Mouse (Mus musculus) intestine, embryonic 14.5 days (tissue): ENCODE measurements around the gene Ces1e. TPM values are rescaled to one million over a fixed set of nuclear protein-coding genes. Genes with fewer than 3 reads are reported as not detected.

Experiments
- ATAC-seq: fragments of 200-750 bp; cut with Nextera tagmentation; replicated peaks from 2 replicates; pipeline ENCODE4 v1.8.0; 2017; ENCODE audit warnings: low read depth, moderate number of reproducible peaks, moderate TSS enrichment, moderate library complexity; ENCODE audit not compliant: low FRiP score, low TSS enrichment
- DNase-seq: peaks from one replicate; pipeline ENCODE4 v3.0.0-alpha.2; 2018; ENCODE audit warnings: low spot score
- H3K27ac ChIP-seq: fragments of 300-500 bp; sonication (generic); 2 replicates; pipeline ENCODE4 v1.5.1; 2014; ENCODE audit warnings: low read depth, mild to moderate bottlenecking, control low read depth
- H3K27me3 ChIP-seq: fragments of 300-500 bp; sonication (generic); replicated peaks from 2 replicates; pipeline ENCODE4 v1.6.1; 2014; ENCODE audit warnings: low read length, control low read depth; ENCODE audit not compliant: control insufficient read depth, insufficient read depth
- H3K36me3 ChIP-seq: fragments of 300-500 bp; sonication (generic); 2 replicates; pipeline ENCODE4 v1.6.1; 2014; ENCODE audit warnings: low read length, control low read depth; ENCODE audit not compliant: control insufficient read depth, insufficient read depth
- H3K4me1 ChIP-seq: fragments of 300-500 bp; sonication (generic); replicated peaks from 2 replicates; pipeline ENCODE4 v1.6.1; 2014; ENCODE audit warnings: low read length, control low read depth, mixed read lengths; ENCODE audit not compliant: control insufficient read depth, insufficient read depth
- H3K4me2 ChIP-seq: fragments of 300-500 bp; sonication (generic); 2 replicates; pipeline ENCODE4 v1.6.1; 2014; ENCODE audit warnings: low read length
- H3K4me3 ChIP-seq: fragments of 300-500 bp; sonication (generic); 2 replicates; pipeline ENCODE4 v1.5.1; 2014; ENCODE audit warnings: low read depth, low read length, control low read depth, mixed read lengths
- H3K9ac ChIP-seq: fragments of 300-500 bp; sonication (generic); 2 replicates; pipeline ENCODE4 v1.6.1; 2014; ENCODE audit warnings: mild to moderate bottlenecking, low read length
- H3K9me3 ChIP-seq: fragments of 300-500 bp; sonication (generic); 2 replicates; pipeline ENCODE4 v1.6.1; 2016; ENCODE audit warnings: low read length, control low read depth; ENCODE audit not compliant: control insufficient read depth
- WGBS: fragments of 180-500 bp; shearing (Covaris S2); extraction: QIAGEN DNeasy Blood & Tissue Kit; methylation state at CpG from one replicate; pipeline ENCODE4 v1.1.7; 2014; 5-methylcytosine and 5-hydroxymethylcytosine counted together
- polyA plus RNA-seq: library from polyadenylated mRNA; unstranded; fragments of >200 nt; fragmentation: Nextera tagmentation; extraction: Ambion mirVana; gene quantifications from 2 replicates; pipeline ENCODE4 v1.2.1, GENCODE M21; 2014

Ces1e gene
- 0.28 and 0.45 TPM in 2 replicates for polyA plus RNA-seq

- Histone ChIP-seq H3K27ac (no peak within 1 kb of the TSS), H3K27me3 (no peaks in the 10 kb centered on the region), H3K9ac (no peak within 1 kb of the TSS), H3K4me3 (no peak within 1 kb of the TSS), H3K4me1 (no peaks in the 10 kb centered on the region), H3K36me3 (no peaks in the 10 kb centered on the region), H3K4me2 (no peak within 1 kb of the TSS), H3K9me3 (no peaks in the 10 kb centered on the region)
- ATAC-seq (0 out of 2 replicates have a peak, but pooled peaks have one; percentile 23), DNase-seq (no peak)
These were observed at the start of gene Ces1e for GRCm38 (mm10) chr8:93229446-93229845. Gene Ces1e (minus strand): TSS chr8:93229619.

GRCm38 (mm10) chr8:93278176-93278805 is 48.9 kb upstream of the Ces1e start:
- no peak for DNase-seq
- Histone ChIP-seq H3K4me2 (no peak overlapping the region), H3K4me3 (no peak overlapping the region), H3K4me1 (no peaks in the 10 kb centered on the region), H3K27ac (no peak overlapping the region), H3K27me3 (no peaks in the 10 kb centered on the region), H3K9me3 (no peaks in the 10 kb centered on the region), H3K36me3 (no peaks in the 10 kb centered on the region), H3K9ac (no peak overlapping the region)
- WGBS = 77% methylated on average over 4 of the region's 4 CpGs
- ATAC-seq = no peak

DNA sequence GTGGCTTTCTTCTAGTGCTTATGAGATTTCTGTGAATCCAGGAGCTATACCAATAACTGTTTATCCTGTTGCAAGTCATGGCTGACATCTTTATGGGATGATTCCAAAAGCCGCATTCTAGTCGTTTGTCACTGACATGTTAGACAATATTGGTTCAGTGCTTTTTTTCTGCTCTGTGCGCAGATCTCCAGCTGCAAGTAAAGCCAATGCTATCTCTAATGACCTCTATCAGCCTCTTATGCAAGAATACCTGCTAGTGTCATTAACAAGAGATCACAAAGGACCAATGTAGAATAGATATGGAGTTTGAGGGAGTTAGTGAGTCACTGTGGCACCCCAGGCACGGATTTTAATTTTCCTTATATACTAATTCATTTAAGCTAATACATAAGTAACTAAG is 45.2 kb upstream of the Ces1e start:
- Histone ChIP-seq H3K4me2 (no peak overlapping the region), H3K9me3 (no peaks in the 10 kb centered on the region), H3K27me3 (no peaks in the 10 kb centered on the region), H3K4me1 (no peaks in the 10 kb centered on the region), H3K9ac (no peak overlapping the region), H3K36me3 (no peaks in the 10 kb centered on the region), H3K4me3 (no peak overlapping the region), H3K27ac (no peak overlapping the region)
- ATAC-seq (no peak), DNase-seq (no peak)
- WGBS = 83% methylated on average over 4 of the region's 4 CpGs

DNA sequence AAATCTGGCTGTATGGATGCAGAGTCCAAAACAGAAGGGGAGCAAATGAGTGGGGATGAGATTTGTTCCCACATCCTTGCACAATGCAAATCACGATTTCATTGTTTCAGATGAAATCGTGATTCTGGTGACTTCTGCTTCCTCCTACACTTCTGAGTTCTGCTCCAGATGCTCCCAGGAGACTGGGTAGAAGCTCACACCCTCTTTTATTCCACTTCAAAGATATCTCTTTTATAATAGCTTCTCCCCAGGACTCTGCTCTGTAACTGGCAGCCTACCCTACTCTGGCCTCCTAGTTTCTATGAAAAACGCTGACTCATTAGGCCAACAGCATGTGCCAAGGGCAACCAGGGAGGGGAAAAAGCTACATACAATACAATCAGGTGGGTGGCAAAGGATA is 43.9 kb upstream of the Ces1e start:
- no peak for DNase-seq
- WGBS = 84% methylated on average over 3 of the region's 3 CpGs
- ATAC-seq = no peak
- Histone ChIP-seq H3K4me2 (no peak overlapping the region), H3K9me3 (no peaks in the 10 kb centered on the region), H3K4me3 (no peak overlapping the region), H3K4me1 (no peaks in the 10 kb centered on the region), H3K36me3 (no peaks in the 10 kb centered on the region), H3K27me3 (no peaks in the 10 kb centered on the region), H3K9ac (no peak overlapping the region), H3K27ac (no peak overlapping the region)

GRCm38 (mm10) chr8:93272686-93273085 is 43.3 kb upstream of the Ces1e start:
- no peak overlapping the region for H3K9ac ChIP-seq
- H3K27me3 ChIP-seq = no peaks in the 10 kb centered on the region
- DNase-seq = no peak
- H3K4me2 ChIP-seq = no peak overlapping the region
- no peaks in the 10 kb centered on the region for H3K4me1 ChIP-seq
- H3K27ac ChIP-seq = no peak overlapping the region
- H3K4me3 ChIP-seq = no peak overlapping the region
- no peaks in the 10 kb centered on the region for H3K36me3 ChIP-seq
- ATAC-seq = no peak
- H3K9me3 ChIP-seq = no peaks in the 10 kb centered on the region
- WGBS = 69% methylated on average over 4 of the region's 4 CpGs

DNA sequence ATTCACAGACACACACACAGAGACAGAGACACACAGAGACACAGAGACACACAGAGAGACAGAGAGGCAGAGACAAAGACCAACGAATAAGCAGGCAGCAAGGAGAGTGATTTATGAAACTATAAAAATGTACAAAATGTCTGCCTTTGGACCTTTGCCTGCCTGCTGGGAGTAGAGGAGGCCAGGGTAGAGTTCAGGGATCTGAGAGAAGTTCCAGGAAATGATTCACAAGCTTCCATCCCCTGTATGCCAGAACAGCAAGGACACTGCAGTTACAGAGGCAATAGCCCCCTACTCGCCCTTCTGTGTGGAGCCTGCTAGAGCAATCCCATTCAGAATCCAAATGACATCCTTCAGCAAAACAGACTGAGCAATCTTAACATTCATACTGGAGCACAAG is 32.0 kb upstream of the Ces1e start:
- no peaks in the 10 kb centered on the region for H3K9me3 ChIP-seq
- H3K4me1 ChIP-seq = no peaks in the 10 kb centered on the region
- H3K27me3 ChIP-seq = no peaks in the 10 kb centered on the region
- DNase-seq = no peak
- no peak overlapping the region for H3K27ac ChIP-seq
- no peaks in the 10 kb centered on the region for H3K36me3 ChIP-seq
- no peak overlapping the region for H3K4me2 ChIP-seq
- ATAC-seq = no peak
- 45% methylated on average over 2 of the region's 2 CpGs for WGBS
- H3K9ac ChIP-seq = no peak overlapping the region
- H3K4me3 ChIP-seq = no peak overlapping the region

GRCm38 (mm10) chr8:93252400-93252925 is 23.0 kb upstream of the Ces1e start:
- H3K36me3 ChIP-seq = no peaks in the 10 kb centered on the region
- 86% methylated on average over 1 of the region's 1 CpGs for WGBS
- no peak overlapping the region for H3K4me2 ChIP-seq
- ATAC-seq = no peak
- H3K4me3 ChIP-seq = no peak overlapping the region
- H3K9me3 ChIP-seq = no peaks in the 10 kb centered on the region
- no peak overlapping the region for H3K9ac ChIP-seq
- H3K27me3 ChIP-seq = no peaks in the 10 kb centered on the region
- DNase-seq = no peak
- H3K4me1 ChIP-seq = no peaks in the 10 kb centered on the region
- no peak overlapping the region for H3K27ac ChIP-seq

DNA sequence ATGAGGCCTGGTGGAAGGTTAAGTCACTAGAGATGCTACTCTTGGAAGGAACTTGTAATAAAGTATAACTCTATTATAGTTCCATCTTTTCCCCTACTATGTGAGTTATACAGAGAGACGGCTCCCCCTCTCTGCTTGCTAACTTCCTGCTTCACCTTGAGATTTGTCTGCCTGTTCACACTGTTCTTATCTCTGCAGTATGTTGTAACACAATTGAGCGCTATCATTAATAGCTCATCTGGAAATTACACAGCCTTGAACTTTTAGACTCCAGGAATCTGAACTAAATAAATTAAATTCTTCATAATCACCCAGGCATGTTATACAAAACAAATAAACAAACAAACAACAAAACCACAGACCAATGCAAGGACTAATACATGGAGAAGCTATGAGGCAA is 16.6 kb upstream of the Ces1e start:
- ATAC-seq (no peak), DNase-seq (no peak)
- Histone ChIP-seq H3K27me3 (no peaks in the 10 kb centered on the region), H3K36me3 (no peaks in the 10 kb centered on the region), H3K4me3 (no peak overlapping the region), H3K4me2 (no peak overlapping the region), H3K27ac (no peak overlapping the region), H3K9me3 (no peaks in the 10 kb centered on the region), H3K9ac (no peak overlapping the region), H3K4me1 (no peaks in the 10 kb centered on the region)
- 75% methylated on average over 2 of the region's 2 CpGs for WGBS

- H3K4me2 ChIP-seq = no peak overlapping the region
- no peak for ATAC-seq
These were observed 10.5 kb upstream of the Ces1e start for GRCm38 (mm10) chr8:93239884-93240283.

More at GRCm38 (mm10) chr8:93239884-93240283, 10.5 kb upstream of the Ces1e start:
- no peak overlapping the region for H3K27ac ChIP-seq
- no peak overlapping the region for H3K9ac ChIP-seq
- no peaks in the 10 kb centered on the region for H3K27me3 ChIP-seq
- H3K36me3 ChIP-seq = no peaks in the 10 kb centered on the region
- DNase-seq = no peak
- H3K4me1 ChIP-seq = no peaks in the 10 kb centered on the region
- H3K9me3 ChIP-seq = no peaks in the 10 kb centered on the region
- no peak overlapping the region for H3K4me3 ChIP-seq
